Mouse (Mus musculus) heart, embryonic 11.5 days (tissue): ENCODE measurements around the gene Unc13d. TPM values are rescaled to one million over a fixed set of nuclear protein-coding genes. Genes with fewer than 3 reads are reported as not detected.
"Not testable (repeated sequence)": the region's sequence is repeated elsewhere in the genome, so short reads cannot be mapped to it uniquely, and the experiment has no call there.

ENCODE experiments used
- ATAC-seq: fragments of 200-750 bp; cut with Nextera tagmentation; replicated peaks from 2 replicates; pipeline ENCODE4 v1.8.0; 2017; ENCODE audit warnings: moderate library complexity; ENCODE audit not compliant: insufficient number of reproducible peaks, low FRiP score, low TSS enrichment
- H3K27ac ChIP-seq: fragments of 300-500 bp; sonication (generic); 2 replicates; pipeline ENCODE4 v1.5.1; 2014; ENCODE audit warnings: mild to moderate bottlenecking, low read depth, low read length
- H3K27me3 ChIP-seq: fragments of 300-500 bp; sonication (generic); 2 replicates; pipeline ENCODE4 v1.6.1; 2014; ENCODE audit warnings: mild to moderate bottlenecking, low read length, mixed read lengths; ENCODE audit not compliant: control insufficient read depth, insufficient read depth
- H3K36me3 ChIP-seq: fragments of 300-500 bp; sonication (generic); 2 replicates; pipeline ENCODE4 v1.6.1; 2014; ENCODE audit warnings: mild to moderate bottlenecking, low read length, moderate library complexity, mixed read lengths; ENCODE audit not compliant: control insufficient read depth, insufficient read depth
- H3K4me1 ChIP-seq: fragments of 300-500 bp; sonication (generic); 2 replicates; pipeline ENCODE4 v1.6.1; 2014; ENCODE audit warnings: low read length; ENCODE audit not compliant: control insufficient read depth, insufficient read depth
- H3K4me2 ChIP-seq: fragments of 300-500 bp; sonication (generic); 2 replicates; pipeline ENCODE4 v1.6.1; 2014; ENCODE audit warnings: mild to moderate bottlenecking, moderate library complexity
- H3K4me3 ChIP-seq: fragments of 300-500 bp; sonication (generic); 2 replicates; pipeline ENCODE4 v1.5.1; 2014; ENCODE audit warnings: low read depth, low read length
- H3K9ac ChIP-seq: fragments of 300-500 bp; sonication (generic); 2 replicates; pipeline ENCODE4 v1.6.1; 2014; ENCODE audit warnings: mild to moderate bottlenecking, low read depth, low read length, moderate library complexity
- H3K9me3 ChIP-seq: fragments of 300-500 bp; sonication (generic); replicated peaks from 2 replicates; pipeline ENCODE4 v1.6.1; 2016; ENCODE audit warnings: low read length; ENCODE audit not compliant: control insufficient read depth
- WGBS: fragments of 180-500 bp; shearing (Covaris S2); extraction: QIAGEN DNeasy Blood & Tissue Kit; methylation state at CpG from one replicate; pipeline ENCODE4 v1.1.7; 2014; ENCODE audit not compliant: insufficient replicate concordance; 5-methylcytosine and 5-hydroxymethylcytosine counted together
- polyA plus RNA-seq: library from polyadenylated mRNA; unstranded; fragments of >200 nt; fragmentation: Nextera tagmentation; extraction: Ambion mirVana; gene quantifications from 2 replicates; pipeline ENCODE4 v1.2.1, GENCODE M21; 2014

Gene Unc13d
- polyA plus RNA-seq, 1 experiment from 2014 or later, result 2.6 TPM

GRCm38 (mm10) chr11:116021328-116022220 is 56.2 kb downstream of the Unc13d start:
- Histone ChIP-seq H3K27ac (no peak overlapping the region), H3K36me3 (peaks cover 2% of the 10 kb centered on the region; the same call in 1 of the 2 replicates), H3K9ac (no peak overlapping the region), H3K4me2 (no peak overlapping the region), H3K27me3 (no peaks in the 10 kb centered on the region), H3K4me3 (no peak overlapping the region), H3K9me3 (no peaks in the 10 kb centered on the region), H3K4me1 (peaks cover 4% of the 10 kb centered on the region; the same call in 1 of the 2 replicates)
- no peak for ATAC-seq
- WGBS, result 81% methylated on average over 6 of the region's 6 CpGs

GRCm38 (mm10) chr11:116020519-116020922 is 57.2 kb downstream of the Unc13d start:
- Histone ChIP-seq H3K9ac (no peak overlapping the region), H3K4me1 (peaks cover 4% of the 10 kb centered on the region; the same call in 1 of the 2 replicates), H3K4me2 (no peak overlapping the region), H3K27me3 (no peaks in the 10 kb centered on the region), H3K4me3 (no peak overlapping the region), H3K9me3 (no peaks in the 10 kb centered on the region), H3K27ac (no peak overlapping the region), H3K36me3 (peaks cover 2% of the 10 kb centered on the region; the same call in 1 of the 2 replicates)
- ATAC-seq, result no peak
- WGBS, result 36% methylated on average over 1 of the region's 1 CpGs

GRCm38 (mm10) chr11:116019976-116020411 is 57.8 kb downstream of the Unc13d start:
- no peak overlapping the region for H3K9ac ChIP-seq
- H3K4me2 ChIP-seq, result no peak overlapping the region
- H3K36me3 ChIP-seq, result peaks cover 2% of the 10 kb centered on the region; the same call in 1 of the 2 replicates
- no peak overlapping the region for H3K27ac ChIP-seq
- H3K4me3 ChIP-seq, result no peak overlapping the region
- 78% methylated on average over 2 of the region's 2 CpGs for WGBS
- no peaks in the 10 kb centered on the region for H3K9me3 ChIP-seq
- peaks cover 4% of the 10 kb centered on the region; the same call in 1 of the 2 replicates for H3K4me1 ChIP-seq
- H3K27me3 ChIP-seq, result no peaks in the 10 kb centered on the region
- no peak for ATAC-seq

GRCm38 (mm10) chr11:116019360-116019791 is 58.4 kb downstream of the Unc13d start:
- H3K9me3 ChIP-seq, result no peaks in the 10 kb centered on the region
- H3K36me3 ChIP-seq, result peaks cover 2% of the 10 kb centered on the region; the same call in 1 of the 2 replicates
- no peak overlapping the region for H3K4me3 ChIP-seq
- H3K4me2 ChIP-seq, result no peak overlapping the region
- H3K27me3 ChIP-seq, result no peaks in the 10 kb centered on the region
- ATAC-seq, result no peak
- 52% methylated on average over 1 of the region's 1 CpGs for WGBS
- no peak overlapping the region for H3K9ac ChIP-seq
- H3K4me1 ChIP-seq, result peaks cover 4% of the 10 kb centered on the region; the same call in 1 of the 2 replicates
- no peak overlapping the region for H3K27ac ChIP-seq

- not testable (repeated sequence) for H3K9me3 ChIP-seq, H3K36me3 ChIP-seq, H3K4me1 ChIP-seq, H3K4me2 ChIP-seq, H3K4me3 ChIP-seq, H3K9ac ChIP-seq, H3K27me3 ChIP-seq, H3K27ac ChIP-seq, ATAC-seq
- 90% methylated on average over 4 of the region's 4 CpGs for WGBS
Measured at GRCm38 (mm10) chr11:116018867-116019266, 58.9 kb downstream of the Unc13d start.

- Histone ChIP-seq H3K36me3 (peaks cover 2% of the 10 kb centered on the region; the same call in 1 of the 2 replicates), H3K27ac (no peak overlapping the region), H3K4me3 (no peak overlapping the region), H3K4me1 (peaks cover 4% of the 10 kb centered on the region), H3K9ac (no peak overlapping the region), H3K9me3 (no peaks in the 10 kb centered on the region), H3K4me2 (no peak overlapping the region), H3K27me3 (no peaks in the 10 kb centered on the region)
- 25% methylated on average over 6 of the region's 6 CpGs for WGBS
- no peak for ATAC-seq
Measured at GRCm38 (mm10) chr11:116018106-116018505, 59.7 kb downstream of the Unc13d start.

- Histone ChIP-seq H3K9me3 (no peaks in the 10 kb centered on the region), H3K27ac (no peak overlapping the region), H3K4me2 (no peak overlapping the region), H3K4me3 (no peak overlapping the region), H3K4me1 (peaks cover 11% of the 10 kb centered on the region), H3K36me3 (peaks cover 3% of the 10 kb centered on the region; the same call in 1 of the 2 replicates), H3K9ac (no peak overlapping the region), H3K27me3 (no peaks in the 10 kb centered on the region)
- no peak for ATAC-seq
- WGBS, result 65% methylated on average over 8 of the region's 8 CpGs
Measured at GRCm38 (mm10) chr11:116014821-116015220, 62.9 kb downstream of the Unc13d start.

- Histone ChIP-seq H3K4me3 (peak within 1 kb of the TSS; percentile 67), H3K27ac (peak within 1 kb of the TSS; percentile 91), H3K36me3 (peaks cover 10% of the 10 kb centered on the region; the same call in 1 of the 2 replicates), H3K9ac (peak within 1 kb of the TSS; percentile 87), H3K9me3 (no peaks in the 10 kb centered on the region), H3K27me3 (no peaks in the 10 kb centered on the region), H3K4me1 (peaks cover 11% of the 10 kb centered on the region), H3K4me2 (peak within 1 kb of the TSS; percentile 75)
- ATAC-seq, result peak; percentile 87
- under 1% methylated on average over 54 of the region's 55 CpGs for whole genome bisulfite sequencing
Measured at GRCm38 (mm10) chr11:116012262-116012947, 65.4 kb downstream of the Unc13d start, which contains the start of gene Galk1. Gene Galk1, minus strand, starts transcription at chr11:116012719.
